Mouse (Mus musculus) thymus, adult 2 months (tissue): Measurements from ENCODE around the gene Abcc4.

ENCODE experiments used
- CTCF ChIP-seq: fragments of 200-500 bp; IDR thresholded peaks from 2 replicates; pipeline ENCODE4 v1.5.1; 2012; ENCODE audit warnings: mild to moderate bottlenecking, control low read depth, low read length, moderate library complexity, borderline replicate concordance; ENCODE audit not compliant: control insufficient read depth, poor library complexity, insufficient read depth; ENCODE audit errors: extremely low read depth
- POLR2A ChIP-seq: fragments of 200-500 bp; IDR thresholded peaks from 2 replicates; pipeline ENCODE4 v1.6.1; 2012; ENCODE audit warnings: mild to moderate bottlenecking, low read length, control low read depth, moderate library complexity; ENCODE audit not compliant: control insufficient read depth, poor library complexity, insufficient read depth; ENCODE audit errors: extremely low read depth

DNA sequence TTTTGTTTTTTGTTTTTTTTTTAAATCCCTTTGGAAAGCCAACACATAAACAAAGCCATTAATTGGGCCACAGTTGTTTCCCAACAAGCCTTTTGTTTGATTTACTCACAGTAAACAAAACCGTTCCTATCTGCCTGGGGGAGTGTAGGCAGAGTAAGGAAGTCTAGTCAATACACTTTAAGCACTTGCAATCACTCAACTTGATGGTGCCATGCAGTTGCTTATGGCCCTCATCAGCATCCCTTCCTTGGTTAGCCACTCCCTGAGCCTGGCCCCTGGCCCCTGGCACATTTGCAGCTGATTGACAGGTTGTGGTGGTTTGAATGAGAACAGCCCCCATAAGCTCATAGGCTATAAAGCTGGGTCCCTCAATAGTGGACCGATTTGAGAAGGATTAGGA lies 209.3 kb downstream of the Abcc4 start:
- TF ChIP-seq CTCF, result no peak
- no peak for TF ChIP-seq POLR2A
